Mouse (Mus musculus) cerebellum, postnatal 4 days (tissue): Measurements from ENCODE around the gene Olfr681.
"Not testable (repeated sequence)": the region's sequence is repeated elsewhere in the genome, so short reads cannot be mapped to it uniquely, and the experiment has no call there.

ENCODE experiments used
- DNase-seq, 2 experiments: peaks; one replicate each; pipeline ENCODE4 v3.0.0; 2022; ENCODE audit warnings: low spot score in 2 of 2, mixed read lengths in 1 of 2

The Olfr681 gene

DNA sequence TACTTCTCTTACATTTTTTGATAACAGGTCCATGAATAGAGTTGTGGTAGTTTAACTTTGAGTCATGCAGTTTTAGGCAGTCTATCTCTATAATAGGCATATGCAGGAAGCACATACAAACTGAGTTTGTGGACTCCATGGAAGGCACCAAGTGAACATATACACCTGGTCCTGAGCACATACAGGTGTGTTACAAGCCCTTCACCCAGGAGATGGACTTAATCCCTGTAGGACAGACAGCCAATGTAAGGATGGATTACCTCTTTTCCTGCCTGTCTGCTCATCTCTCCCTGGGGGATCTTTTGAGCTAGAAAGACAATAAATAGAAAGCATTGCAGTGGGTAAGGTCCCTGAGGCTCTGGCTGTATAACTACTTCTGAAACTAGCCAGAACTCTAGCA, at the start of gene Olfr681:
Gene Olfr681, plus strand, starts transcription at position 301 of the 400 bp plus-strand sequence.
- DNase-seq: no peak

DNA sequence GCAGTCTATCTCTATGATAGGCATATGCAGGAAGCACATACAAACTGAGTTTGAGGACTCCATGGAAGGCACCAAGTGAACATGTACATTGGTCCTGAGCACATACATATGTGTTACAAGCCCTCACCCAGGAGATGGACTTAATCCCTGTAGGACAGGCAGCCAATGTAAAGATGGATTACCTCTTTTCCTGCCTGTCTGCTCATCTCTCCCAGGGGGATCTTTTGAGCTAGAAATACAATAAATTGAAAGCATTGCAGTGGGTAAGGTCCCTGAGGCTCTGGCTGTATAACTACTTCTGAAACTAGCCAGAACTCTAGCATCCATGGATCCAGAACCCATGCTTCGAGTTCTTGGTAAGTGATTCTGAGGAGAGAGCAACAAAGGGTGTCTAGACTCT, 35.7 kb upstream of the Olfr681 start, which contains the start of gene Olfr679:
Gene Olfr679, plus strand, starts transcription at position 301 of the 400 bp plus-strand sequence.
- no peak for DNase-seq

DNA sequence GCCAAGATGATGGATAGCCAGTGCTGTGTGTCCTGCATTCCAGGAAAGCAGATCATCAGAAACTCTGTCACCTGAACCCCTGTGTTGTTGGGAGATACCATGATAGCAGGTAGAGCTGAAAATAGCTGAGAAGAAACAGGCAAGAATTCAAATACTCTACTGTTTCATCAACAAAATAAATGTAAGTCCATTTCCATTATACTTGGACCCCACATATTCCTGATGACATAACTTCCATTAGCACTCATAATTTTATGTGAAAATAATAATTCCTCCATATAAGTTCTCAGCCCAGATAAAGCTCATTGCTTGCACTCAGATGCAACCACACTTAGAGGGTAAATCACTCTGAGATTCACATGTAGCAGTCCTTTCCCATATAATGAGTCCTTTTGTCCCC, 23.9 kb upstream of the Olfr681 start, which contains the start of gene Olfr680-ps1:
Gene Olfr680-ps1, minus strand, starts transcription at position 101 of the 400 bp plus-strand sequence.
- not testable (repeated sequence) for DNase-seq

DNA sequence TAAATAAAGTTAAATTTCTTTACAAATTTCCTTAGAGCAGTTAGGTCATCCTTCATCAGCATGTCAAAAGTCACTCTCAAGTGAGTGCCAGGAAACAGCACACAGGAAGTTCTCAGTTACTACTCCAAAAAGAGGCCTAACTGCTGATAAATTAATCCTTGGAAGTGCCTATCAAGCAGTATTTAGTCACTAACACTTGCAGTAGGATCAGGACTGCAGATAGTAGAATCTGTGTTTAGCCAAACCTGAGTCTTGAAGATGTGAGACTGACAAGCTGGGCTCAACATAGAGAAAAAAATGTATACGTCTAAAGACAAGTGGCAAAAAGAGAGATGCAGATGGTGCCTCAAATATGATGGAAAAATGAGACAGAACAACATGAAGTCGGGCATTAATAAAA, 24.6 kb downstream of the Olfr681 start:
- no peak for DNase-seq

DNA sequence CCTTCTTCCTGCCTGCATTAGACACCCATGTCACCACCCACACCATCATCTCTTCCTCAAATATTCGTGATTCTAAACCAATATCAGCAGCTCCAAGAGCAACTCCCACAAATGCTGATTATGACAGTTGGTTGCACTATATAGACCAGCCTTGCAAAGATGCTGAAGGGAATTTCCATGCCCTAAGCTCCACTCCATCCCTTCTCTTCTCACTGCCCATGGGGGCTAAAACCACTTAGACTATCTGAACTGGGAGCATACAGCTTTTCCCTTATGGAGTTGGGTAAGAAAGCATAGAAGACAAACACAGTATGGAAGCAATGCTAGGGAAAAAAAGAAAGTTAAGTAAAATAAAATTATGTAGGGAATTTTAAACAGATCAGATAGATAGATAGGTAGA, 30.3 kb downstream of the Olfr681 start, which contains the start of gene Olfr683:
Gene Olfr683, minus strand, starts transcription at position 101 of the 400 bp plus-strand sequence.
- DNase-seq: no peak

DNA sequence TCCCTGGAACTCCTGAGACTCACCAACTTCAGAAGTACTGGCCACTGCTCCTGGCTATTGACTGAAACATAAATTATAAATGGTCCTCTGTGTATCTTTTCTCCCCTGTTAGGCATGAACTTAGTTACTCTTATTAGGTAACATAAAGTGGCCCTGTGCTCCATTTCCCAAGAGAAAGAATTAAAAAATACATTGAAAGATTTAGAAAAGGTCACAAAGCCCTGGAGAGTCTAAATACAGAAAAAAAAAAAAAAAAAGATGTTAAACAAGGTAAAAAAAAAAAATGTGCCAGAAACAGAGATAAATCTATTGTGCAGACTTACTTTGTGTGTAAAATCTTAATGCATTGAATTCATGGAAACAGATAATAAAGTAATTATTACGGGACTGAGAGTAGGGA, 46.9 kb downstream of the Olfr681 start, which contains the start of gene Olfr684:
Gene Olfr684, minus strand, starts transcription at position 101 of the 400 bp plus-strand sequence.
- DNase-seq: no peak

DNA sequence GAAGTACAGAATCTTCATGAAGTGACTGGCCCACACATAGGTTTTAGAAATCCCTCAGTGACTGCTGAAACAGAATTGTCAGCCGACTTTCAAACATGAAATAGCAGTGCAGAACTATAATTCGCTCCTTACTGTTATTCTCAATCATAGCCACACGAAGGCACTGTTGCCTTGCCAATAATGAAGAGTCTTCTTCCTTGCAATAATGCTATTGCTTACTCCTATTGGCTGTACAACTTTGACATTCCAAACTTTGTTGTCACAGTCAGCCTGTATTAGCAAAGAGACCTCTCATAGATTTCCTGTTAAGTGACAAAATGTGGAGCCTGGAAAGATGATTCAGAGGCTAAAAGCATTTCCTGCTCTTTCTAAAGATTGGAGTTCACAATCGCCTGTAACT, 54.1 kb downstream of the Olfr681 start:
- no peak for DNase-seq
